Mouse (Mus musculus) liver, adult 2 months (tissue): ENCODE measurements around the gene Kcnh7. TPM values are rescaled to one million over a fixed set of nuclear protein-coding genes. Genes with fewer than 3 reads are reported as not detected.

Source experiments
- DNase-seq: peaks from one replicate; pipeline ENCODE4 v3.0.0-alpha.2; 2011; ENCODE audit warnings: low read depth, low spot score; ENCODE audit errors: extremely low read depth
- H3K27ac ChIP-seq: fragments of 200-500 bp; replicated peaks from 2 replicates; pipeline ENCODE4 v1.5.1; 2012; ENCODE audit warnings: low read depth, mild to moderate bottlenecking, control low read depth, inconsistent platforms, low read length; ENCODE audit not compliant: insufficient read depth
- H3K27me3 ChIP-seq: fragments of 200-500 bp; 2 replicates; pipeline ENCODE4 v1.6.1; 2012; ENCODE audit warnings: mild to moderate bottlenecking, moderate library complexity, low read length, inconsistent platforms; ENCODE audit not compliant: control insufficient read depth, insufficient read depth
- H3K36me3 ChIP-seq: fragments of 200-500 bp; 2 replicates; pipeline ENCODE4 v1.6.1; 2012; ENCODE audit warnings: low read length, inconsistent platforms; ENCODE audit not compliant: control insufficient read depth, insufficient read depth
- H3K4me1 ChIP-seq: fragments of 200-500 bp; 2 replicates; pipeline ENCODE4 v1.6.1; 2011; ENCODE audit warnings: low read length; ENCODE audit not compliant: control insufficient read depth, insufficient read depth
- H3K4me3 ChIP-seq: fragments of 200-500 bp; 2 replicates; pipeline ENCODE4 v1.5.1; 2011; ENCODE audit warnings: low read depth, mild to moderate bottlenecking, control low read depth, low read length, moderate library complexity; ENCODE audit not compliant: insufficient read depth
- H3K79me2 ChIP-seq: fragments of 200-500 bp; 2 replicates; pipeline ENCODE4 v1.6.1; 2012; ENCODE audit warnings: inconsistent platforms, mild to moderate bottlenecking, low read length, moderate library complexity; ENCODE audit not compliant: control insufficient read depth, insufficient read depth
- H3K9ac ChIP-seq: fragments of 200-500 bp; 2 replicates; pipeline ENCODE4 v1.6.1; 2012; ENCODE audit warnings: low read depth, mild to moderate bottlenecking, control low read depth, inconsistent platforms, low read length
- CTCF ChIP-seq: fragments of 200-500 bp; IDR thresholded peaks from 2 replicates; pipeline ENCODE4 v1.5.1; 2011; ENCODE audit warnings: low read depth, low read length, control low read depth
- POLR2A ChIP-seq: fragments of 200-500 bp; IDR thresholded peaks from 2 replicates; pipeline ENCODE4 v1.6.1; 2011; ENCODE audit warnings: low read length, control low read depth; ENCODE audit not compliant: insufficient read depth; ENCODE audit errors: extremely low read depth
- WGBS: fragments of 180-500 bp; shearing (Covaris S2); methylation state at CpG from one replicate; pipeline ENCODE4 v1.1.7; 2018; 5-methylcytosine and 5-hydroxymethylcytosine counted together
- polyA plus RNA-seq: library from polyadenylated mRNA; depleted of rRNA; stranded (reverse); fragments of >200 nt; gene quantifications from 2 replicates; pipeline ENCODE4 v1.2.3, GENCODE M21; 2012
- total RNA-seq: library from RNA; depleted of rRNA; stranded (reverse); fragments of >200 nt; gene quantifications from 2 replicates; pipeline ENCODE4 v1.2.3, GENCODE M21; 2014

The Kcnh7 gene
- total and polyA plus RNA-seq, 2 experiments: not detected

DNA sequence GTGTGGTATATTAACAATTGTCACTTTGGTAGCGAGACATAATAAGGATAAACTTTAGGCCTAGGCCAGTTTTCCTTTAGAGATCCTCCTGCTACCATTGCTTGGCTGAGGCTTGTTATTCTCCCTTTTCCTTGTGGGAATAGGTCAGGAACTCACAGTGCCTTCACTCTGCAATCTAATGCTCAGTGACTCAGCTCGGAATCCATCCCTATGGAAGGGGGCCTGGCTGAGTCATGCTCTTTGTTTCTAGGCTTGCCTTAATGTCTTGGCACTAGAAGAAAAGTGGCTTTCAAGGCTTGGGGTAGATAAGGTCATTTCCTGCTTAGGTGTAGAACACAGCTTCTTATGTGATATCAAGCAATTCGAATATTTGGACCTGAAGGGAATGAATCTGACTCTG, 255.6 kb downstream of the Kcnh7 start:
- no peak overlapping the region for H3K4me3 ChIP-seq
- no peaks in the 10 kb centered on the region for H3K27me3 ChIP-seq
- peaks cover 3% of the 10 kb centered on the region; the same call in 1 of the 2 replicates for H3K4me1 ChIP-seq
- H3K9ac ChIP-seq: no peak overlapping the region
- no peak for DNase-seq
- H3K79me2 ChIP-seq: no peaks in the 10 kb centered on the region
- no peak overlapping the region for H3K27ac ChIP-seq
- H3K36me3 ChIP-seq: no peaks in the 10 kb centered on the region
- no peak for TF ChIP-seq CTCF
- TF ChIP-seq POLR2A: no peak
- WGBS: 75% methylated on average over 3 of the region's 3 CpGs

- 61% methylated on average over 3 of the region's 3 CpGs for WGBS
- TF ChIP-seq CTCF (no peak), POLR2A (no peak)
These were observed 256.0 kb downstream of the Kcnh7 start for GRCm38 (mm10) chr2:62928065-62928464.

DNA sequence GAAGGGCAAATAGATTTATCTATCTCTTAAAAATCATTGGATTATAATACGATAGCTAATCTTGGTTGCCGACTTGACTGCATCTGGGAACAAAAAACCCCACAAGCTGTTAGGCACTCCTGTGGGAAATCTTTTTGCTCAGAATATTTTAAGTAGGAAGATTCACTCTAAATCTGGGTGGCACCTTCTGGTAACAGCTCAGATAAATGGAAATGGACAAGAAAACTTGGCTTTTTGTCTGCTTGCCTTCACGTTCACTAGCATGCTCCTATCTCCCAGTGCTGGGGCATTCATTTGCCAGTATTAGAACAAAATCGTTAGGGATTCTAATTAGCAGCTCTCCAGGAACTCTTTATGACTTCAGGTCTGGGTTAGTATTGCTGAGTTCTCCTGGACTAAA, 260.3 kb downstream of the Kcnh7 start:
- TF ChIP-seq POLR2A: no peak
- TF ChIP-seq CTCF: no peak
- H3K36me3 ChIP-seq: no peaks in the 10 kb centered on the region
- DNase-seq: no peak
- no peak overlapping the region for H3K4me3 ChIP-seq
- WGBS: 81% methylated on average over 4 of the region's 4 CpGs
- peaks cover 3% of the 10 kb centered on the region; the same call in 1 of the 2 replicates for H3K4me1 ChIP-seq
- H3K79me2 ChIP-seq: no peaks in the 10 kb centered on the region
- no peaks in the 10 kb centered on the region for H3K27me3 ChIP-seq
- no peak overlapping the region for H3K9ac ChIP-seq
- no peak overlapping the region for H3K27ac ChIP-seq

More at GRCm38 (mm10) chr2:62928065-62928464, 256.0 kb downstream of the Kcnh7 start:
- DNase-seq: no peak
- Histone ChIP-seq H3K36me3 (no peaks in the 10 kb centered on the region), H3K79me2 (no peaks in the 10 kb centered on the region), H3K4me1 (peaks cover 3% of the 10 kb centered on the region; the same call in 1 of the 2 replicates), H3K27me3 (no peaks in the 10 kb centered on the region), H3K9ac (no peak overlapping the region), H3K27ac (no peak overlapping the region), H3K4me3 (no peak overlapping the region)

- Histone ChIP-seq H3K79me2 (no peaks in the 10 kb centered on the region), H3K36me3 (no peaks in the 10 kb centered on the region), H3K4me3 (no peak overlapping the region), H3K9ac (no peak overlapping the region), H3K4me1 (no peaks in the 10 kb centered on the region; the same call in 1 of the 2 replicates), H3K27me3 (no peaks in the 10 kb centered on the region), H3K27ac (no peak overlapping the region)
- TF ChIP-seq POLR2A: no peak
- no peak for TF ChIP-seq CTCF
- peak; percentile 85 for DNase-seq
- 45% methylated on average over 3 of the region's 3 CpGs for whole genome bisulfite sequencing
These were observed 276.4 kb downstream of the Kcnh7 start for GRCm38 (mm10) chr2:62907688-62908087.

- no peaks in the 10 kb centered on the region for H3K36me3 ChIP-seq
- TF ChIP-seq POLR2A (no peak), CTCF (no peak)
- H3K79me2 ChIP-seq: no peaks in the 10 kb centered on the region
- 19% methylated on average over 1 of the region's 1 CpGs for WGBS
- no peaks in the 10 kb centered on the region; the same call in 1 of the 2 replicates for H3K4me1 ChIP-seq
- DNase-seq: no peak
- no peak overlapping the region for H3K27ac ChIP-seq
- no peaks in the 10 kb centered on the region for H3K27me3 ChIP-seq
- no peak overlapping the region for H3K9ac ChIP-seq
- H3K4me3 ChIP-seq: no peak overlapping the region
These were observed 281.4 kb downstream of the Kcnh7 start for GRCm38 (mm10) chr2:62902363-62903353.

DNA sequence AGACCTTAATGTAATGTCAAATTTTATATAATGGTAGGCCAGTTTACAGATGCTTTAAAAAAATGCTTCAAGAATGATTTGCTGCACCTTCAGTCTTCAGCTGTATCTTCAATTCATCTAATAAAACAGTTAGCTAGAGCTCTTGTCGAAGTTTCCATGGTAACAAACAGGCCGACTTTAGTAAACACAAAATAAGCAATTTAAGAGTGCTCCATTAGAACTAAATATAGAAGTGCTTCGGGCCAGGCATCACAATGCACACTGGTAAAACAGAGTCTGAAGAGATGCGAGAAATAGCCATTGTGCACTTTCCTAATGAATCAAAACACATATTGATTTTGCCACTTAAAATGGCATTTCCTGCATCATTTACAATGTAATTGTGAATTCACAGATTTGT, 305.3 kb downstream of the Kcnh7 start:
- Histone ChIP-seq H3K4me3 (no peak overlapping the region), H3K9ac (no peak overlapping the region), H3K4me1 (no peaks in the 10 kb centered on the region), H3K27me3 (no peaks in the 10 kb centered on the region), H3K79me2 (no peaks in the 10 kb centered on the region), H3K36me3 (no peaks in the 10 kb centered on the region), H3K27ac (no peak overlapping the region)
- DNase-seq: no peak
- WGBS: 80% methylated on average over 4 of the region's 4 CpGs
- TF ChIP-seq CTCF (no peak), POLR2A (no peak)
